Mouse (Mus musculus) large intestine, adult 2 months (tissue): ENCODE results near the gene Stard10. TPM values are rescaled to one million over a fixed set of nuclear protein-coding genes. Genes with fewer than 3 reads are reported as not detected.

Source experiments
- DNase-seq: peaks from one replicate; pipeline ENCODE4 v3.0.0-alpha.2; 2012; ENCODE audit warnings: low read depth, low spot score
- WGBS: fragments of 180-500 bp; shearing (Covaris S2); methylation state at CpG from one replicate; pipeline ENCODE4 v1.1.7; 2018; 5-methylcytosine and 5-hydroxymethylcytosine counted together
- polyA plus RNA-seq: library from polyadenylated mRNA; depleted of rRNA; stranded (reverse); fragments of >200 nt; gene quantifications from 2 replicates; pipeline ENCODE4 v1.2.3, GENCODE M21; 2012; rRNA removed

Gene Stard10
- 246 and 277 TPM in 2 replicates for polyA plus RNA-seq

DNA sequence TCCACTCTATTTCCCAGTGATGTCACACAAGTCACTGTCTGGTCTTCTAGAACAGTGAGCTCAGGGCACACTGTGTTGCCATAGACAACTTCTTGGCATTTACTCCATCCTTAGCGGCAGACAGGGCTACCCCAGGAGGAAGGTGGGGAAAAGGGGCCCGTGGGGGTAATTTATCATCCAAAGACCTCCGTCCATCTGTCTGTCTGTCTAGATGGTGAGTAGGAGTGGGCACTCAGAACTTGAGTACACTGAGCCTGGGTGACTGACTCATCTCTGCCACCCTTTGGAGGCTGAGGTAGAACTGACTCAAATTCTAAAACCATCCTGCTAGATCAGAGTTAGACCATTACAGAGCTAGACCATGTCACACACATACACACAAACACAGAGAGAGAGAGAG lies at the start of gene Stard10:
Stard10 (plus strand) TSS at position 73 of the 400 bp plus-strand sequence.
- 37% methylated on average over 3 of the region's 3 CpGs for WGBS

GRCm38 (mm10) chr7:101267457-101268259 lies 49.2 kb upstream of the Stard10 start:
- no peak for DNase-seq
- 66% methylated on average over 3 of the region's 3 CpGs for WGBS

More for the DNA sequence above, at the start of gene Stard10:
- DNase-seq, result no peak

GRCm38 (mm10) chr7:101271602-101272001 lies 45.3 kb upstream of the Stard10 start:
- no peak for DNase-seq
- WGBS, result 84% methylated on average over 1 of the region's 1 CpGs

DNA sequence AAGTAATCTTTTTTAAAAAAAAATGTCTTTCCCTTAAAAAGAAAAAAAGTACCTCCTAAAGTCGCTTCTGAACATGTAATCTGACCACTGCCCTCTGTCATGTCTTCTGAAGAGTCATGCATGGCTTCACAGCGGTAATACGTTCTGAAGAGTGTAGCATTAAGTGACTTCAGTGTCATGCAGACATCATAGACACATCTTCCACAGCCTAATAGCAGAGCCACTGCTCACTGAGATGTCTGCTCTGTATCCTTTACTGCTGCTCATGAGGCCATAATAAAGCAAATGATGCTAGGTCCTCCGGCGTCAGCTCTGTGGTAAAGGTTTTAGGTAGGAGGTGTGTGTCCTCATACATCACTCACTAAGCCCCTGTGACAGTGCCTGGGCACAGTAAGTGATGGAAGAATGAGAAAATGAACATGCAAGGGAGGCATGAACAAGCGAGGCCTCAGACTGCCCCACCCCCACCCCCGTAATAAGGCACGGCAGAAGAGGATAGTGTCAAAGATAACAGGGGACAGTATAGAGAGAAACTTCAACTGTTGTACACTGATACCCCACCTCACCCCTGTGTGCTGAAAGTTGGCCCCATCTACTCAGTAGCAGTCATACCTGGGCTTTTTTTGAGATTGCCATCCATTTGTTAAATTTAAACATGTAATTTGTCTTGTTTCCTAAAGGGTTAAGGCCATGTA lies 44.3 kb upstream of the Stard10 start:
- DNase-seq, result no peak
- WGBS, result 90% methylated on average over 8 of the region's 8 CpGs

DNA sequence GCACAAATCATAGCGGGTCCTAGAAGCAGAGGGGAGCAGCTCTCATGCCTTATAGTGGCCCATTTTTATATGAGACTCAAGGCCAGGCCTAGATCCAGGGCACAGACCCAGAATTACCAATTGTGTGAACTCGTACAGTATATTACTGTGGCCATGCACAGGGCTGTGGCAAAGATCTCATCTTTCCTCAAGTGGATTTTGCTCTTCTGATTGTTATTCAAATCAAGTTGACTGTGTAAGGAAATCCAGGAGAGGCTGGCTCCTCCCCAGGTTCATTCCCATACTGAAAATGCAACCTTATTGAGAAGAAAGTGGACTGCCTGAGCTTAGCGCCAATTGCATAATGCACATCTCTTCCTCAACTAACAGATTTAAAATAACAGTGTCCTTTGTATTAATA lies 34.2 kb upstream of the Stard10 start:
- 90% methylated on average over 3 of the region's 3 CpGs for WGBS
- DNase-seq, result no peak

DNA sequence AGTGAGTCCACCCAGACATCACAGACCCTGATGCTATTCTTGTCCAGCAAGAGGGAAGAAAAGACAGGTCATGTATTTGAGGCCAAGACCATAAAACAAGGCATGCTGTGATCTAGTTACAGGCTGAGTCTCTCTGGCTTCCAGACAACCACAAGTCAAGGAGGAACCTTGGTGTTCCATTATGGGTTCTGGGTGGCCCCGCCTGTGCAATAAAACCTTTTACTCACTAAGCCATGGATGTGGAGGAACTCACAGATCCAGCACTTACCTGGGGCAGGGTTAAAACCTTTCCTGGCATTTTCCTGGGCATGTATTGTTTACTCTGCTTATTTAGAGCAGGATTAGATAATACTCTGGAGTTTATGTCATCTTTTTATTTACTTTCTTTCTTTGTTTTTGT lies 32.4 kb upstream of the Stard10 start:
- WGBS, result 14% methylated on average over 1 of the region's 1 CpGs
- peak; percentile 75 for DNase-seq

- 87% methylated on average over 4 of the region's 4 CpGs for WGBS
- no peak for DNase-seq
These were observed 30.0 kb upstream of the Stard10 start for GRCm38 (mm10) chr7:101286891-101287290.

DNA sequence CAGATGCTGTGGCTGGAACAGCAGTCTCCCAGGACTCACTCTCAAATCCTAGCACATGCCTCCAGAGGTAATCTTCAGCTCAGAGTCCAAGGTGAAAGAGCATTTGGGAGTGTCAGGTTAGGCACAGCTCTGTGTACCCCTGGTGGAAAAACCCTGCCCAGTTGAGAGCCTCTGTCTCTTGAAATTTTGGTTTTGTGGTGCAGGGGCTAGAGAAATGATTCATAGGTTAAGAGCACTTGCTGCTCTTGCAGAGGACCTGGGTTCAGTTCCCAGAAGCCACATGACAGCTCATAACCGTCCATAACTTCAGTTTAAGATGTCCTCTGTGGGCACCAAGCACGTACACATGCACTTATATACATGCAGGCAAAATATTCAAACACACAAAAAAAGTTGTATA lies 29.1 kb upstream of the Stard10 start:
- 71% methylated on average over 2 of the region's 2 CpGs for WGBS
- DNase-seq, result no peak

DNA sequence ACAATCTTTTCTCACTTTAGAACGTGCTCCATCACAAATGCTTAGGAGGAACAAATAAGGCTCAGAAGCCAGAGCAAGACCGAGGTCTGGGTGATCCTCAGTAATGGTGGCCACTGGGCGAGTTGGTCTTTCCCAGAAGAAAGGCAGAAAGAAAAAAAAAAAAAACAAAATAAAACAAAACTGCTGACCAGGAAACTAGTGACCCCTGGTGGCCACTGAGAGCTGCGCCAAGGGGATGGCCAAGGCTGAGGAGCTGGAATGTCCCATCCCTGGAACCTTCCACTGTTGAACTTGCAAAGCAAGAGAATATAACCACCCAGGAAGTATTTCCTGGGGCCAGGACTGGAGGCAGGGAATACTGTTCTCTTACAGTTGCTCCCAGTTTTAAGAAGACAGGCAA lies 28.4 kb upstream of the Stard10 start:
- 38% methylated on average over 4 of the region's 4 CpGs for WGBS
- no peak for DNase-seq

DNA sequence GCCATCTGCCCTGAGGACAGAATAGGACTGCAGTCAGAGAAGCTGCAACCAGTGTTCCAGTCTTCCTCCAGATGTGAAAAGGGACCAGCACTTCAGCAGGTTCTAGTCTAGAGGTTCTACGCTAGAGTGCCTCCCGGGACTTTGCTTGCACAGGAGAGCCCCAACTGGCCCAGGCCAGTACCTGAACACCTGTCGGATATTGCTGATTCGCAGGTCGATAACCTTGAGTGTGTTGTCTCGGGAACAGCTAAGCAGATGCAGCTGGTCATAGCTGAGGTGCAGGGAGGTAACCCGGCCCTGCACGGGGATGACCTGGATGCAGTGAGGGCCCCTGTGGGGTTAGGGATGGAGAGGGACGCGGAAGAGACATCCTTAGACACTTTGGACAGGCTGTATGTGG lies 26.5 kb upstream of the Stard10 start:
- WGBS, result 84% methylated on average over 10 of the region's 10 CpGs
- DNase-seq, result no peak

GRCm38 (mm10) chr7:101291211-101291610 lies 25.7 kb upstream of the Stard10 start:
- WGBS, result 82% methylated on average over 5 of the region's 5 CpGs
- no peak for DNase-seq

DNA sequence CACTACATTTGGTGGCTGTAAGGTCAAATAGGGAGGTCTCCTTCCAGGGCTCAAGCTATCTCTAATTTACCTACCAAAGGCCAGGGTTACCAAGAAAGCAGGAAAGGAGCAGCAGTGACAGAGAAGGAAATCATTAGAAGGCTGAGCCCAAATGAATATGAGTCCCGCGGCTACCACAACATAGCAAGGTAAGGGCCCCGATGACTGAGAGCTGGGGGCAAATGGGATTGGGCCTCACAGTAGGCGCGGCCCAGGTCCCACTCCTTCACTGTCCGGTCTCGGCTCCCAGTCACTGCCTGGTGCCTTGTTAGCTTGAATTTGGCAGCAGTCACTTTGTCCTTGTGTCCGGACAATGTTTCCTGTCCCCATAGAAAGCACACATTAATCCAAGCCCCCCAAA lies 25.2 kb upstream of the Stard10 start:
- DNase-seq, result no peak
- WGBS, result 88% methylated on average over 8 of the region's 8 CpGs

DNA sequence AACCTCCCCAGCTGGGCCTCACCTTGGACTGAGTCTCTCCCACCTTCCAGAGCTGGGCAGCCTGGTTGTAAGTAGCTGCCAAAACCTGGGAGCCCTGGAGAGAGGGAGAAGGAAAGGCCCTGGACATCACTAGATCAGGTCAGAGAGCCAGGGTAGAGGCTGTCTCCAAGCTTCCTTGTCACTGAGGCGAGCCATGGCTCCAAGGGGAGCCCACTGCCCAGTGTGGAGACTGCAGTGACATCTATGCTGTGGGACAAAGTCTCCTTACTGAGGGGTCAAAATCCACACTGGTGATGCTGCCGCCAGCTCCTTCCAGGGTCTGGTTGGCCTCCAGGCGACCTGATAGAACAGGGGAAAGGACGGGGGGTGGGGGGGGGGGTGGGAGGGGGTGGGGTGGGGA lies 24.8 kb upstream of the Stard10 start:
- WGBS, result 80% methylated on average over 4 of the region's 4 CpGs
- no peak for DNase-seq

GRCm38 (mm10) chr7:101292696-101293095 lies 24.2 kb upstream of the Stard10 start:
- DNase-seq, result no peak
- 95% methylated on average over 1 of the region's 1 CpGs for WGBS

GRCm38 (mm10) chr7:101293138-101293537 lies 23.7 kb upstream of the Stard10 start:
- no peak for DNase-seq
- WGBS, result 74% methylated on average over 4 of the region's 4 CpGs

GRCm38 (mm10) chr7:101293611-101294010 lies 23.3 kb upstream of the Stard10 start:
- 84% methylated on average over 4 of the region's 4 CpGs for WGBS
- no peak for DNase-seq

- DNase-seq, result no peak
- WGBS, result 56% methylated on average over 1 of the region's 1 CpGs
These were observed 21.4 kb upstream of the Stard10 start for GRCm38 (mm10) chr7:101295438-101295837.

DNA sequence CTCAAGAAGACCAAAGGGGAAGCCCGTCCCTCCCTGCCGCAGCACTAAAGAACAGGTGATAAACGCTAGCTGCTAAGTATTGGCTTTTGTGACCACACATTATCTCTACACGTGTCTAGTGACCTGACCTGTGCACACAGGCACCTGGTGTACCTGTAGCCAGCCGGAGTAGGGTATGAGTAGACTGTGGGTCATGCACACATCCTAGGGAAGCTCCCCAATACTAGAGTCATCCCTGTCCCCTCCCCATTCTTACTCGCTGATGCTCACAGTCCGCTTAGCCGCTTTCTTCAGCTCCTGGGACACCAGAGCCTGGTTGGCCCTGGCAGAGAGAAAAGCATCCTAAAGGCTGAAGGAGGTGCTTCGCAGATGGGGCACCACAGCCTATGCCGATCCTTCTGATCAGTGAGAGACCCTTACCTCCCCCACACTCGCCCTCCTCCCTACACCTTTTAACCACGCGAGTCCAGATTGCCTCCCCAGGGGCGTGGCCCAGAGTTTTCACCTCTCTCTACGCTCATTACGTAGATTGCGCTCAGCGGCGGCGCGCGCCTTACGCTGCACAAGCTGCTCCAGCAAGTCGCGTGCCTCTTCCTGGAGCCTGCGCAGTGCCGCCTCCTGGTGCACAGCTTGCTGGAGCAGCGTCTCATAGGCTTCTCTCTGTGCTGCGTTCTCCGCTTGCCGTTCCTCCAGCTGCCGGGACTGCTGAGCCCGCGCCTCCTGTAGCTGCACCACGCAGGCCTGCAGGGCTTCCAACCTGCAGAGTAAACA lies 20.4 kb upstream of the Stard10 start:
- WGBS, result 25% methylated on average over 35 of the region's 35 CpGs

DNA sequence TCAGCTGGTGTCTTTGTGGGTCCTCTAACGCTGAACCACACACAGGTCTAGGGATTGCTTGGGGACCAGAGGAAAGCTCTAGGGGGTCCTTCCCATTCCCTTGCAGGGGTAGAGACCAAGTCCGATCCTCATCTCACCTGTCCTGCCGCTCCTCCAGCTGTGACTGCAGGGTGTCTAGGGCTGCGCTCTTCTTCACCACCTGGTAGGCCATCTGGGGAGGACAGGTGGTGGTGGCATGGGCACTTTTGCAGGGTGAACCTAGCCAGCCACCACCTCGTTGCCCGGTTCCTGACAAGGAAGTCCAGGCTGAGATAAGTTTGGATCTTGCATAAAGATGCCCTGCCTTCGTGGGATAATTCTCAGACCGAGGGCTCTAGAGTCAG lies 19.9 kb upstream of the Stard10 start:
- 37% methylated on average over 8 of the region's 8 CpGs for WGBS
- DNase-seq, result no peak

More for the DNA sequence above, 20.4 kb upstream of the Stard10 start:
- no peak for DNase-seq

DNA sequence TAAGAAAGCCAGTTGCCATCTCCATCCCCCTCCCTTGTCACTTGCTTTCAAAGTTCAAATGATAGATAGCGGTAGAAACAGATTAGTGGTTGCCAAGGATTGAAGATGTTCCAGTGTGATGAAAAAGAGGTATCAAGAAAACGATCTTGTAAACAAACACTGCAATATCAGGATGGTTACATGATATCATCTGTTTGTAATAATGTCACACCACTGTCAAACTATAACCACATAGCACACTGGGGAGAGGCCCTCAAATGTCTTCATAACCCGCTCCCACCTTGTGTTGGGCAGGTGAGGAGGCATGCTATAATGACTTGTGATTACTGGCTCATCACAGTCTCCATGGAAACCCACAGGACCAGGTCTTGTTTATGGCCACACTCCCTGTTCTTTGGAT lies 18.5 kb upstream of the Stard10 start:
- DNase-seq, result no peak
- 57% methylated on average over 3 of the region's 3 CpGs for WGBS
